Mouse (Mus musculus) inflammation-experienced regulatory T-cells, adult 6 months (primary cell): ENCODE data around the gene Pqlc2. TPM values are rescaled to one million over a fixed set of nuclear protein-coding genes. Genes with fewer than 3 reads are reported as not detected.

Experiments used
- ATAC-seq: one replicate; pipeline ENCODE4 v1.8.0; 2017
- polyA plus RNA-seq, 3 experiments: library from polyadenylated mRNA; unstranded; fragments of 100-300 nt; shearing (Covaris generic); gene quantifications; one replicate each; pipeline ENCODE4 v1.2.1; 2017

Pqlc2 gene
- polyA plus RNA-seq = 10 to 100 TPM in 1 of 3 experiments, 1 to 10 TPM in 2; 7.6 to 10.0 (median 9.7) TPM

DNA sequence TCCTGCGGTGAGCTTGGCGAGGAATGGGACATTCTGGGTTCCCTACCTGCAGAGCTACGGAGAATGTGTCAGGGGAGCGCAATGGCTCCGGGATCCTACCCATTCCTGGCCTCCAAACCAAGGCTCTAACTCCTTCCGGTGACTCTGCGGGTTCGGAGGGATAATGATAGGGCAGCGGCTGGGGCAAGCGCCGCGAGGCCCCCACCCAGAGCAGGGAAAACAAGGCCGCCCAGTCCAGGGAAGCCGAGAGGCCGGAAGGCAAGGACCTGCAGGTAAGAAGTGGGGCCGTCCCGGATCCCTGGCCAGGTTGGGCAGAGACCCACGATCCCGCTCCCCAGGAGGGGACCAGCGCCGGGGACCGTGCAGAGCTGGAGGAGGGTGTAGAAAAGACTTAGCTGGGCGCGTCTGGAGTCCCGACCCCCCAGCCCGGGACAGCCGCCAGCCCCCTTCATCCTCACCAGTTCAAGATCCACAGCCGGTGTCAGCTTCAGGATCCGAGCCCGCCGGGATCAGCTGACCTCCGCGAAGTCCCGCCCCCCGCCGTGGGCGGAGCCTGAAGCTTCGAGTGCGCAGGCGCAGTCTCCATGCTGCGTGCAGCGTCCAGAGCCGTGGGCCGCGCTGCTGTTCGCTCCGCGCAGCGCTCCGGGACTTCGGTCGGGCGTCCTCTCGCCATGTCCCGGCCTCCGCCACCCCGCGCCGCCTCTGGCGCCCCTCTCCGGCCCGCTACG is at the start of gene Pqlc2, which contains the start of gene Akr7a5:
Gene Pqlc2, minus strand, starts transcription at position 538 of the 728 bp plus-strand sequence.
Gene Akr7a5, plus strand, starts transcription at position 574 of the 728 bp plus-strand sequence.
- peak; percentile 81 for ATAC-seq

DNA sequence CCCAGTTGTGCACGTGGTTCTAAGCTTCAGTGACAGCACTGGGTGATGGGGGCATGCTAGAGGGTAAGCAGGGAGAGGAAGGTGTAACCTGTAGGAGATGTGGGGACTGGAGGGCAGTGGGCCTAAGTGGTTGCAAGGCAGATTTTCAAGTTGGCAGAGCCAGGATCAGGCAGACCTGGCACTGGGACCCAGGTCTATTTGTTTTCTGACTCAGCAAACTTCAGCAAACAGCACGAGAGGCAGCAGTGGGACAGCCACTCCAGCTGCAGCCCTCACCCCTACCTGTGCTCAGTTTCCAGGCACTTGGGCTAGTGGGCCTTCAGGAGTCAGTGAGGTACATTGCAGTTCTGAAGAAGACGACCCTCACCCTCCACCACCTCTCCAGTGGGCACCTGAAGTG is 46.7 kb upstream of the Pqlc2 start:
- no peak for ATAC-seq

DNA sequence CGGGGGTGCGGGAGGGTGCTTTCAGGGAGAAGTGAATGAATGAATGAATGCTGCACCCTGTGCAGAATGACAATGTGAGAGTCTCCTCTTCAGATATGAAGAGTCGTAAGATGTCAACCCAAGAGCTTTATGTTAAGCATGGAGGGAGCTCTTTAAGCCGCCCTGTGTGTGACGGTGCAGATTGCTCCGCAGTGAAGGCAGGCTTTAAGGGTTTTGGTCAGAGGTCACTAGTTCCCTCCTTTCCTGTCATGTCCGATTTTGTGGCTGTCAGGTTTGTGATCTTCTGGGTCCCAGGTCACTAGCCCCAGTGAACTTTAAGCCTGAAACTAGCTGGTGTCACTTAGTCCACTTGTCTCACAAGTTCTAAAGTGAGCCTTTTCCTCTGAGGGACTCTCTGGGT is 42.3 kb upstream of the Pqlc2 start:
- no peak for ATAC-seq

DNA sequence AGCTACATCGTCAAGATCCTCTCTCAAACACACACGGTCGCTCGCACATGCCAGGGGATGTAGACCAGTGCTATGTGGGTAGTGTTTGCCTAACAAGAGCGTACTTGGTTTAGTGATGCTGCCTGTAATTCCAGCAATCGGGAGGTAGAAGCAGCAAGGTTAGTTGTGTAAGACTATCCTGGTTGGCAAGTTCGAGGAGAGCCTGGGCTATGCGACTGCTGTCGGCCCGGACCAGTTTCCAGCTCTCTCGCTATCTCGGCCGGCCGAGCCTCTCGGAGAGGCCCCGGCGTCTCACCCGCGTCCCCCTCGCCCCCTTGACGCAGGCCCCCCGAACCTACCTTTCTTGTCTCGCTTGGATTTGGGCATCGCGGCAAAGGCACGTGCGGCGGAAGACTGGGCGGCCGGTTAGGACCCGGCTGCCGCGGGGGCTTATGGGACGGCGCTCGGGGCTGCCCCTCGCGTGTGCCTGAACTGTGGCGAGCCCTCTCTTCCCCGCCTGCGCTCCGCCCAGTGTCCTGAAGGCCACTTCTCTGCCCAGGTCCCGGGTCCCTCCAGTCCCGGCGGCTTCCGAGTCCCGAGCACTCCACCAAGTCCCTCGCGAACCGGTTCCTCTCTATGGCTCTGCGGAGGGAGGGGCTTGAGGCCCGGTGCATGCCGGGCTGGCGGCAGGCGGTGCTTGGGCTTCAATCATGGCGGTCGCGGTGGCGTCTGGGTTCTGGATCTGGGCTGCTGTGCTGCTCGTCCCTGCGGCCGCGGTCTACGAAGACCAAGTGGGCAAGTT is 41.6 kb upstream of the Pqlc2 start, which contains the start of the genes Mrto4, Emc1 and Ubr4:
Gene Mrto4, minus strand, starts transcription at position 646 of the 781 bp plus-strand sequence.
Gene Emc1, plus strand, starts transcription at position 657 of the 781 bp plus-strand sequence.
Gene Ubr4, plus strand, starts transcription at position 679 of the 781 bp plus-strand sequence.
- peak; percentile 98 for ATAC-seq

DNA sequence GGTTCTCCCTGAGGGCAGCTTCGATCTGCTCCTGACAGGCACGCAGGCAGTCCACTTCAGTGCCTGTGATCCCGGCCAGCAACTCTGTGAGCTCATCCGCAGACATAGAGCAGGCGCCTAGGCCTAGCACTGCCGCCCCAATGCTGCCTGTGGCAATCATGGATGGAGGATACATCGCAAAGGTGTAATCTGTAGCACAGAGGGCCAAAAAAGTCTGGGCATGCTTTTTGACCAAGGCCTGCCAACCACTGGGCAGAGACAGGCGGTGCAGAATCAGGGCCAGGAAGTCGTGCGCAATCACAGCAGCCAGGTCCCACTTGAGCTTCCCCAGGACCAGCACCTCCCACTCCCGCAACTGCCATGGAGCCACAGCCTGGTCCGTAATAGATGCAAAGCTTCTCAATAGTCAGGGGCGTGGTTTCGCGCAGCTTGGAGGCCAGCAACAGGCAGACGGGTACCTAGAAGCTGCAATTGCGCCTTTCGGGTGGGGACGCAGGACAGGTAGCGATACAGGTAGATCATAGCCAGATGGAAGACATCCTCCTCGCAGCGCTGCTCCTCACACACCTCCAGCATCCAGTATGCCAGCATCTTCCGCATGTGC is 35.0 kb upstream of the Pqlc2 start:
- ATAC-seq = no peak

DNA sequence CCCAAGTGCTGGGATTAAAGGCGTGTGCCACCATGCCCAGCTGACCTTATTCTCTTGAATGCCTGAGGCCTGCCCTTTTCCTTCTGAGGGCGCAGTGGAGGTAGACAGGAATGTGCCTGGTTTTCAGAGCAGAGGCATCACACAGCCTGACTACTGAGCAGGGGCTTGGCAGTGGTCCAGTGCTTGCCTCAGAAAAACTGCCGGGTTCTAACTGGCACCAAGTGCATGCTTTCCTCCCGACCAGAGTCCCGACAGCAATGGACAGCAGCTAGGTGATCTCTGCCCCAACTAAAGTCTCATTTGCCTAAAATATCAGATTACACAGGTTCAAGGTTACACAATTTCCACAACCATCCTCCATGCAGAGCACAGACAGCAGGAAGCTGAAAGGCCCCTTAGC is 33.2 kb upstream of the Pqlc2 start:
- no peak for ATAC-seq

DNA sequence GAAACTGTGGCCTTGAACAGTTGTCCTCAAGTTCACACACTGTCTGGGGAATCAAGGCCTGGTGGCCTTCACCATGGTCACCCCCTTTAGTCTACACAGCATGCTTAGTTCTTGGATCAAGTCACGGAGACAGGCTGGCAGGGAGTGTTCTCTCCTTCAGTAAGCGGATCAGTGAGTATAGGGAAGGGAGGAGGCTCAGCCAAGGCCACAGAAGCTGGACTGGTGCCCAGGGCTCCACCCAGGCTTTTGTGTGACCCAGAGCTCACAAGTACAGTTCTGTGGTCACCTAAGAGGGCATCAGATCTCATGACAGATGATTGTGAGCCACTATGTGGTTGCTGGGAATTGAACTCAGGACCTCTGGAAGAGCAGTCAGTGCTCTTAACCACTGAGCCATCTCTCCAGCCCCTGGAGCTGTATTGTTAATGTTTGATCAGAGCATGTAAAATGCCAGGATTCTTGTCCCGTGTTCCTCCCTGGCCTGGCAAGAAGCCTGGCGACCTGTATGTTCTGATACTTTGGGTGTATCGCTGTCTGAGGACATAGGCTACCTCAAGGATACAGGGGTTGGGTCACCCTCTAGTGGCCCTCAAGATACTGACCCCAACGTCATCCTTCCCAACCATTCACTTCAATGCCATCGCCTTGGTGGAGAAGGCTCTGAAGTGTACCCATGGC is 31.2 kb upstream of the Pqlc2 start:
- no peak for ATAC-seq

DNA sequence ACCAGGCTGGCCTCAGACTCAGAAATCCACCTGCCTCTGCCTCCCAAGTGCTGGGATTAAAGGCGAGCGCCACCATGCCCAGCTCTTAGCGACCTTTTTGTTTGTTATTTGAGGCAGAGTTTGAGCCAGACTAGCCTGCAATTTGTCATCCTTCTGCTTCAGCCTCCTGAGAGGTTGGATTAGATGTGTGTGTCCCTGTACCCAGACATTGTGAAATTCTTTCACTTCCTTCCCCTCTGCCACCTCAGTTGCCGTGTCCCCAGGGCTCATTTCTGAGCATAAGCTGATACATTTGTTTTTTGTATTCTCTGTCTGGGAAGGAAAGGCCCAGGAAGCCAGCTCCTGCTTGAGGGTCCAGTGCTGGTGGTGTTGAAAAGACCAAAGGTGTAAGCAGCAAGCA is 30.3 kb upstream of the Pqlc2 start:
- no peak for ATAC-seq

DNA sequence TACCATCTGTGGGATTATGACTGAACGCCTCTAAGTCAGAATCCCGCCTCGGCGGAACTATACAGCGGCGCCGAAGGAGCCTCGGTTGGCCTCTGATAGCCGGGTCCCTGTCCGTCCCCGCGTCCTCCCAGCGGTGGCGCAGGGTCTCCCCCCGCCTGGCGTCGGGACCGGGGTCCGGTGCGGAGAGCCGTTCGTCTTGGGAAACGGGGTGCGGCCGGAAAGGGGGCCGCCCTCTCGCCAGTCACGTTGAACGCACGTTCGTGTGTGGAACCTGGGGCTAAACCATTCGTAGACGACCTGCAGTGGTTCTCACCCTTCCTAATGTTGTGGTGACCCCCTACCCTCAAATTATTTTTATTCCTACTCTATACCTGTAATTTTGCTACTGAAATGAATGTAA is 27.6 kb upstream of the Pqlc2 start:
- no peak for ATAC-seq

DNA sequence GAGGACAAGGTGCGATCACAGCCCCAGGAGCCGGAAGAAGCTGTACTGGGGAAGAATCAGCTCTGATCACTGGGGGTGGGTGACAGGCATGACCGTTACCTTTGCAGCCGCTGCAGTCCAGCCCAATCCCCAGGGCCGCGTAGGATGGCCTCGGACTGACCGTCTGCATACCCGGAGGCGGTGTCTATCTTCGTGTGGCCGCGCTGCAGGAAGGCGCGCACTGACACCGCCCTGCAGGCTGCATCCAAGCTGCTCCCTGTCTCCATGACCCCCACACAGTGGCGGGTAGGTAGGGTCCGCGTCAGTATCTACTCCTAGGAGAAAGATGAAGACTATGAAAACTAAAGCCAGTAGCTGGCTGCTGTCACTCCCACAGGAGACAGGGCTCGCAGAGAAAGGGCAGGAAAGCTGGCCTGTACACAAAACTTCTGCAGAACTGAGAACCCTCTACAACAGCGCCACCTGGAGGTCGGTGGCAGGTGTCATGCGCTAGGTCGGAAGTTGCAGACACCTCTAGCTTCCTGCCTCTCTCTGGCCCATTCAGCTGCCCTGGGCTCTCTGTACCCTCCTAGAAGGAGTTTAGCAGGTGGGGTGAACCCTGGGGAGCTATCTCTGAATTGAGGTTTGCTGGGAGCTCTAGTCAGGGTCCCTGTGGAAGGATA is 26.4 kb upstream of the Pqlc2 start:
- ATAC-seq = peak; percentile 96

DNA sequence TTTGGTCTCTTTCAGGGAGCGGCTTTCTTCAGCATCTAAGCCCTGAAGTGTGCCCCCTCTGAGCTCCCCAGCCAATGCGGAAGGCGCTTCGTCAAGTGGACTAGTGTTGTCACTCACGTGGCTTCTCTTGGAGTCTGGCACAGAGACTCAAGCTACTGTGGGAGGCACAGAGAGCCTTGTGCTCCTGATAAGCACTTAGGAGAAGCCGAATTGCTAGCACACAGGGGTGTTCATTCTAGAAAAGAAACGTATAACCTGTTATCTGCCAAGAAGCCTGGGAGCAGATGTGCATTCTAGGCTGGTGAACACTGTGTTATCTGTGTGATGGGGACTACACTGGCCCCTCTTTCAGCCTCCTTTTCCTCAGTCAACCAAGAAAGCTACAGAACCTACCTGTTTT is 25.0 kb upstream of the Pqlc2 start:
- ATAC-seq = no peak

DNA sequence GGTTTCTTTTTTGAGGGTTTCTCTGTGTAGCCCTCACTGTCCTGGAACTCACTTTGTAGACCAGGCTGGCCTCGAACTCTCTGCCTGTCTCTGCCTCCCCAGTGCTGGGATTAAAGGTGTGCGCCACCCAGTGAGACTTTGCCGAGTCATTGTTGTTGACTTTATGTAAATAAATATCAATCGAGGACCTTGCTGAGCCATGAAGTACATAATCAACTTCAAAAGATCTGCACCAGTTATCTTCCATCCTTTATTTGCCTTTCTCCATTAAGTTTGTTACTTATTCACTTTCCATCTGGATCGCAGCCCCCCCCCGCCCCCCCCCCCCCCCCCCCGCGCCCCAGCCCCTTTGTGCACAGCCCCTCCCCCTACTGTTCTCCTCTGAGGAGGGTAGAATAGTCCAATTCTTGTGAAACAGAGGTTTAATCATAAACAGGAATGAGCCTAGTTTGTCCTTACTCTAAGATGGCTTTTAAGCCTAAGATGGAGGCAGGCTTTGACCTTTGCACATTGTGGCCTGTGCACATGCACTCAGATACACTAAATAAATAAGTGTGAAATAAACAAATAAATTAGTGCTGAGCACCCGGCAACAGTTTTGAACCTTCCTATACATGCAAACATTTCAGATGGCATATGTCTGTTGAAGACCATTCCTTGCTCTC is 24.3 kb upstream of the Pqlc2 start:
- ATAC-seq = no peak

DNA sequence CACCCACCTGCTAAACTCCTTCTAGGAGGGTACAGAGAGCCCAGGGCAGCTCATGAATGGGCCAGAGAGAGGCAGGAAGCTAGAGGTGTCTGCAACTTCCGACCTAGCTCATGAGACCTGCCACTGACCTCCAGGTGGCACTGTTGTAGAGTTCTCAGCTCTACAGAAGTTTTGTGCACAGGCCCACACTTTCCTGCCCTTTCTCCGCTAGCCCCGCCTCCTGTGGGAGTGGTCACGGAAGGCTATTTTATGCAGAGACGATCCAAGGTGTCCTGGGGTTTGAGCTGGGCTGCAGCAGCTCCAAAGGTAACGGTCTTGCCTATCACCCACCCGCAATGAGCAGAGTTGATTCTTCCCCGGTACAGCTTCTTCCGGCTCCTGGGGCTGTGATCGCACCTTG is 20.1 kb upstream of the Pqlc2 start:
- peak; percentile 100 for ATAC-seq

DNA sequence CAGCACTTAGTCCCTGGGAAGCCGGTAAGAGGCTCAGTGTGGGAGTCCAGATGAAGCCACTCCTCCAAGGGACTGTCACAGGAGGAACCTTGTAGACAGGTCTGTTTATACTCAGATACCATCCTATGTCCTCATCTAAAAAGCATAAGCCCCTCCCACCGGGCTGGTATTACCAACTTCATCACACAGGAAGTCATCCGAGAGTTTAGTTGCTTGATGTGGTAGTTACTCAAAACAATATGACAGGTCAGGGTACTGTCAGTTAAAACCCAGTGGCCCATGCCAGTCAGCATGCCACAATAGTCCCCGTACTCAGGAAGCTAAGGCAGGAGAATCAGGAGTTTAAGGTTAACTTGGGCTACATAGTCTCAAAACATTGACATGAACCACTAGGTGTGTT is 9.2 kb upstream of the Pqlc2 start:
- peak; percentile 68 for ATAC-seq

DNA sequence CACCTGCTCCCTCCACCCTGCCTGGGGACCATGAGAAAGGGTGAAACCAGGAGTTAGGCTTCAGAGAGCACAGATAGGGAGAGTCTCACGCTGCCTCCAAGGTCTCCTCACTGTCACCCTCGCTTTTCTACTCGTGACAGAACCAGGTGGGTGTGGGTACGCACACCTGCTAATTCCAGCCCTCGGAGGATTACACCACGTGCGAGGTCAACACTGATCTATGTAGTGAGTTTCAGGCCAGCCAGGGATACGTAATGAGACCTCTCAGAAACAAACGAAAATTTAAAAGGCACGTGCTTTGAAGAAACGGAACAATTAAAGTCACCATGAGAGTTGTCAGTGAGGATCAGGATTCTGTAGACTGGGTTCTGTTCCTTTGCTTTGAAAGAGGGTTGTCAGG is 7.9 kb upstream of the Pqlc2 start:
- no peak for ATAC-seq

DNA sequence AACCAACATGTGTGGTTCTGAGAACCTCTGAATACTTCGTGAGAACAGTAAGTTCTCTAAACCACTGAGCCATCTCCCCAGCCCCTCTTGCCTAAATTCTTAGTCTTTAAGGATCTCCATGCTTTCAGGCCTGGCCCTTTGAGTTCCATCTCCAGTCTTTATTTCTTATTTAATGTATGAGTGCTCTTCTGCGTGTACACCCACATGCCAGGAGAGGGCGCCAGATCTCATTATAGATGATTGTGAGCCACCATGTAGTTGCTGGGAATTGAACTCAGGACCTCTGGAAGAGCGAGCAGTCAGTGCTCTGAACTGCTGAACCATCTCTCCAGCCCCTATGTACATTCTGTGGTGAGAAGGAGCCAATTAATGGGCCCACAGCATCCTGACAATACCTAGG is 2.1 kb upstream of the Pqlc2 start:
- ATAC-seq = no peak

DNA sequence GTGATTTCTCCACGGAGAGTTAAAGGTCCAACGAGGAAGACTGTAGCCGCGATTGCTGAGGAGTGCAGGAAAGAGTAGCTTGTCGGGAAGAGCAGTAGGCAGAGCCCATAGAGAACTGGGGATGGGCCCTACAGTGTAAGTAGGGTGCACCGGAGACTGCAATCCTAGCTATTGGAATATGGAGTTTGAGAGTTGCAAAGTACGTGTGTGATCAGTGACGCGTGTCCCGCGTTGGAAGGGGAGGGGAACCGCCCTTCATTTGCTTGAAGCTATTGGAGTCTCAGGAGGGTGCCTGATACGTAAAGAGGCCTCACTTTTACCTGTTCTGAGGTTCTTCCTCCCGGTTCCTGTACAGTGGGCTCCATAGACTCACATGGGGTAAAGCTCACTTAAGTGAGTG is 1.2 kb upstream of the Pqlc2 start:
- no peak for ATAC-seq

DNA sequence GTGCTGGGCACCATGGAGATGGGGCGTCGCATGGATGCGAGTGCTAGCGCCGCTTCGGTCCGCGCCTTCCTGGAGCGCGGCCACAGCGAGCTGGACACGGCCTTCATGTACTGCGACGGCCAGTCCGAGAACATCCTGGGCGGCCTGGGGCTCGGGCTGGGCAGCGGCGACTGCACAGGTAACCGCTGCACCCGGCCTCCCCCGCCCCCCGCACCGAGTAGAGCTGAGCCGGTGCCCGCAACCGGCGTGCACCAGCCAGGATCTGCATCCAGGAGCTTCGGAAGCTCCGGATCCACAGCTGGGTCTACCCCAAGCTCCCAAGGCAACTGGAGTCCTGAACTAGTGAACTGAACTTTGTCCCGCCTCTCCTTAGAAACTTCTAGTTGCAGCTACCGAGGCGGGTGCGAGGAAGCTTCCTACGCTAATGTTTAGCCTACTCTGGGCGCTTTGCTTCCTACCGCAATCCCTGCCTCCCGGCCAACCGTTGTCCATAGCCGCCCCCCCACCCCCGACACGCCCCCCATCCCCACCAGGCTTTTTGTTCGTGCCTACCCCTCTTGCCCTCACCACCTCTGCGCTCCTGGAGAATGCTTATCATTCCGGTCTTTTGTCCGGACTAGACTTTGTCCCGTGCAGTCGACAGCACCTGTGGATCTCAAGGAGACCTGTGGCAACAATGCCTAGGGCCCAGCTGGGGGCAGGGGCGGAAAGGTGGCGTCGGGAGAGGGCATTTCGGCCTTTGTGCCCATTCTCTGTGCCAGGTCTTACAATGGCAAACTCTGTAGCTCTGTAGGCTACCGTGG is 592 bp upstream of the Pqlc2 start:
- peak; percentile 34 for ATAC-seq

DNA sequence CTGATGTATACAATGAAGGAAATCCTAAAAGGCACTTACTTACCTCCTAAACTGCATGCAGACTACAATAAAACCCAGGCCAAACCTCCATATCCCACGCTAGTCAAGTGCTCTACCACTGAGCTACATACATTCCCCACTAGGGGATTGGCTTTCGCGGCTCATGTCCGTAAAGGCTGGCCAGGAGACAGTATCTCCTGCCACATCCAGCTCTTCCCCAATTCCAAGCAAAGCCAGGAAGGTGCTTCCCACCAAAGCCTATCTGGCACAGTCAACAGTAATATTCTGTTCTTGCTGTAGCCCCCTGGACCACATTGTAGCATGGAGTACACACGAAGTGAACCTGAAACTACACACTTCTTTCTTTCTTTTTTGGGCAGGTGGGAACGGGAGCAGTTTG is 857 bp downstream of the Pqlc2 start:
- no peak for ATAC-seq

DNA sequence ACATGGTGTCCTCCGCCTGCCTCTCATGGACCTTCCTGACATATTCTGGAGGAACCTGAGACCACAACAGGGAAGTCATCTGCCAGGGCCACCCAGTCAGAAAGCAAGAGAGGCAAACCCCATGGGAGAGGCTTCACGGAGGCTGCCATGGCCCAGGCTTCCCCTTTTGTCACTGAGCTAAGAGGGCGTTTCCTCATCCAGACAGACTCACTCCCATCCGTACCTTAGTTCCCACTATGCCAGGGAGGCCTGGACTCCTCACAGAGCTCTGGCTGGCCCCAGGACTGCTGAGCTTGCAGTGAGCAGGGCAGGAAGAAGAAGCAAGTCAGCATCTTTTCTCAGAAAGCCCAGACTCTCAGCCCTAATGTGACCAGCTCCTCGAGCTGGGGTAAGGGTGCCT is 2.6 kb downstream of the Pqlc2 start:
- ATAC-seq = no peak

DNA sequence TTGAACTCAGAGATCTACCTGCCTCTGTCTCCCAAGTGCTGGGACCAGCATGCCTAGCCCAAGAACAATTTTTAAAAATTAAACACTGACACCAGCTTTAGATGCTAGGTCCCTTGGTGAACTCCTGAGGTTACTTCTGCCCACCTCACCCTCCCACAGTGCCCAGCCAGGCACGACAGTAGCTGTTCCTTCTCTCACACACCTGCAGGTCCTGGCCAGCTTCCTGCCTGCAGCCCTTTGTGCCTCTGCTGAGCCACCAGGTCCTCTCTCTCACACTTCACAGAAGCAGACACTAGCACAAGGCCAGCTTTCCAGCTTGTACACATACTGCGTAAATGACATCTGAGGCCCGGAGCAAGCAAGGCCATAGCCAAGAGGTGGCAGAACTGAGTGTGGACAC is 5.0 kb downstream of the Pqlc2 start:
- ATAC-seq = no peak
